Mouse (Mus musculus): ENCODE measurements around the gene Gm13290. TPM values are rescaled to one million over a fixed set of nuclear protein-coding genes. Genes with fewer than 3 reads are reported as not detected.
A peak's percentile ranks its signal among the peaks of the same experiment; 100 is the strongest.
"Not testable (repeated sequence)": the region's sequence is repeated elsewhere in the genome, so short reads cannot be mapped to it uniquely, and the experiment has no call there.

The Gm13290 gene
- total and polyA plus RNA-seq, 3 experiments, result not detected

- H3K36me3 ChIP-seq (ENCODE audit: control insufficient read depth, insufficient read depth, low read length); H3K4me3 ChIP-seq; H3K79me2 ChIP-seq (replicated peaks; ENCODE audit: control insufficient read depth, insufficient read depth, low read length); H3K27me3 ChIP-seq (ENCODE audit: control insufficient read depth, insufficient read depth, low read length); intact Hi-C loops (cut with DNase I); H3K27ac ChIP-seq; H3K4me1 ChIP-seq (ENCODE audit: control insufficient read depth, insufficient read depth, low read length): not testable (repeated sequence)
- WGBS, result 0% methylated on average over 17 of the region's 34 CpGs
- DNase-seq, result peak; percentile 54 to 55
- peak overlapping the region; percentile 59; the same call in 1 of the 2 replicates for H3K9ac ChIP-seq (ENCODE audit: low read depth, low read length)
- TF ChIP-seq CTCF (IDR thresholded peaks at IDR 0.05), result peak; percentile 34
These were observed 32.1 kb downstream of the Gm13290 start for GRCm38 (mm10) chr4:88805761-88806160.

- Histone ChIP-seq H3K27ac (no peak within 1 kb of the TSS), H3K9ac (ENCODE audit: low read depth, low read length) (no peak within 1 kb of the TSS), H3K4me3 (no peak within 1 kb of the TSS), H3K79me2 (replicated peaks; ENCODE audit: control insufficient read depth, insufficient read depth, low read length) (no peaks in the 10 kb centered on the region), H3K4me1 (ENCODE audit: control insufficient read depth, insufficient read depth, low read length) (no peaks in the 10 kb centered on the region), H3K36me3 (ENCODE audit: control insufficient read depth, insufficient read depth, low read length) (no peaks in the 10 kb centered on the region), H3K27me3 (ENCODE audit: control insufficient read depth, insufficient read depth, low read length) (no peaks in the 10 kb centered on the region)
- WGBS, result 43% methylated on average over 3 of the region's 3 CpGs
- no peak for DNase-seq
- intact Hi-C loops (cut with DNase I), result no loop called here
- TF ChIP-seq EP300 (IDR thresholded peaks at IDR 0.05; ENCODE audit: insufficient read depth, low read depth, low read length) (no peak), CTCF (IDR thresholded peaks at IDR 0.05) (no peak), POLR2A (IDR thresholded peaks at IDR 0.05; ENCODE audit: insufficient read depth, low read depth, low read length) (no peak)
These were observed 42.3 kb downstream of the Gm13290 start, which contains the start of gene Ifna7 for GRCm38 (mm10) chr4:88815928-88816327. Ifna7 (plus strand) TSS chr4:88816228.

- no peaks in the 10 kb centered on the region for H3K27me3 ChIP-seq (ENCODE audit: control insufficient read depth, insufficient read depth, low read length)
- 73% methylated on average over 1 of the region's 1 CpGs for WGBS
- DNase-seq, result no peak
- H3K4me1 ChIP-seq (ENCODE audit: control insufficient read depth, insufficient read depth, low read length), result no peaks in the 10 kb centered on the region
- intact Hi-C loops (cut with DNase I), result loop anchor here (5.0 kb wide), 1 partner anchor 137 kb away; the partner anchor contains the start of gene Ifna2
- no peak within 1 kb of the TSS for H3K9ac ChIP-seq (ENCODE audit: low read depth, low read length)
- no peak for TF ChIP-seq EP300 (IDR thresholded peaks at IDR 0.05; ENCODE audit: insufficient read depth, low read depth, low read length)
- no peak for TF ChIP-seq POLR2A (IDR thresholded peaks at IDR 0.05; ENCODE audit: insufficient read depth, low read depth, low read length)
- no peak for TF ChIP-seq CTCF (IDR thresholded peaks at IDR 0.05)
- H3K27ac ChIP-seq, result no peak within 1 kb of the TSS
- H3K36me3 ChIP-seq (ENCODE audit: control insufficient read depth, insufficient read depth, low read length), result no peaks in the 10 kb centered on the region
- no peaks in the 10 kb centered on the region for H3K79me2 ChIP-seq (replicated peaks; ENCODE audit: control insufficient read depth, insufficient read depth, low read length)
- H3K4me3 ChIP-seq, result no peak within 1 kb of the TSS
These were observed 46.0 kb downstream of the Gm13290 start, which contains the start of gene Ifna11 for GRCm38 (mm10) chr4:88819659-88820058. Ifna11 (plus strand) TSS chr4:88819959.

- intact Hi-C loops (cut with DNase I), result loop anchor here (5.0 kb wide), 1 partner anchor 141 kb away; the partner anchor contains the start of gene Ifna2
- H3K9ac ChIP-seq (ENCODE audit: low read depth, low read length), result no peak overlapping the region
- no peak overlapping the region for H3K27ac ChIP-seq
- TF ChIP-seq CTCF (IDR thresholded peaks at IDR 0.05) (peak; percentile 67), EP300 (IDR thresholded peaks at IDR 0.05; ENCODE audit: insufficient read depth, low read depth, low read length) (no peak), POLR2A (IDR thresholded peaks at IDR 0.05; ENCODE audit: insufficient read depth, low read depth, low read length) (no peak)
- H3K79me2 ChIP-seq (replicated peaks; ENCODE audit: control insufficient read depth, insufficient read depth, low read length), result no peaks in the 10 kb centered on the region
- no peaks in the 10 kb centered on the region for H3K4me1 ChIP-seq (ENCODE audit: control insufficient read depth, insufficient read depth, low read length)
- WGBS, result 20% methylated on average over 4 of the region's 4 CpGs
- DNase-seq, result no peak
- no peaks in the 10 kb centered on the region for H3K36me3 ChIP-seq (ENCODE audit: control insufficient read depth, insufficient read depth, low read length)
- H3K4me3 ChIP-seq, result no peak overlapping the region
- no peaks in the 10 kb centered on the region for H3K27me3 ChIP-seq (ENCODE audit: control insufficient read depth, insufficient read depth, low read length)
These were observed 49.4 kb downstream of the Gm13290 start for GRCm38 (mm10) chr4:88822995-88823394.

Other genes starting within 250 kb of the Gm13290 start
Only the 30 nearest of the 31 such genes appear.
- not detected for gene Ifna14, start 202.0 kb upstream of the Gm13290 start, total RNA-seq (2021)
- not detected in 2 replicates for gene Ifna14, start 202.0 kb upstream of the Gm13290 start, polyA plus RNA-seq (2012; rRNA removed)
- not detected for gene Ifna9, start 181.4 kb upstream of the Gm13290 start, total RNA-seq (2021)
- gene Ifna9, start 181.4 kb upstream of the Gm13290 start, polyA plus RNA-seq (2012; rRNA removed), result not detected in 2 replicates
- gene Ifna12, start 170.5 kb upstream of the Gm13290 start, total RNA-seq (2021), result not detected
- gene Ifna12, start 170.5 kb upstream of the Gm13290 start, polyA plus RNA-seq (2012; rRNA removed), result not detected in 2 replicates
- not detected for gene C87499, start 139.4 kb upstream of the Gm13290 start, total RNA-seq (2021)
- not detected in 2 replicates for gene C87499, start 139.4 kb upstream of the Gm13290 start, polyA plus RNA-seq (2012; rRNA removed)
- not detected for gene Ifna13, start 129.4 kb upstream of the Gm13290 start, total RNA-seq (2021)
- not detected in 2 replicates for gene Ifna13, start 129.4 kb upstream of the Gm13290 start, polyA plus RNA-seq (2012; rRNA removed)
- gene Ifna16, start 96.9 kb upstream of the Gm13290 start, total RNA-seq (2021), result not detected
- not detected in 2 replicates for gene Ifna16, start 96.9 kb upstream of the Gm13290 start, polyA plus RNA-seq (2012; rRNA removed)
- not detected for gene Ifna2, start 89.9 kb upstream of the Gm13290 start, total RNA-seq (2021)
- gene Ifna2, start 89.9 kb upstream of the Gm13290 start, polyA plus RNA-seq (2012; rRNA removed), result not detected in 2 replicates
- gene Ifnab, start 82.5 kb upstream of the Gm13290 start, total RNA-seq (2021), result not detected
- gene Ifnab, start 82.5 kb upstream of the Gm13290 start, polyA plus RNA-seq (2012; rRNA removed), result not detected in 2 replicates
- under 1 TPM in 1 of 2 experiments, not detected in 1; 0.36 TPM for gene Gm26566, start 52.0 kb upstream of the Gm13290 start, total RNA-seq (2021)
- gene Gm26566, start 52.0 kb upstream of the Gm13290 start, polyA plus RNA-seq (2012; rRNA removed), result 0.20 TPM in 1 of 2 replicates, not detected in the other
- gene Klhl9, start 51.4 kb upstream of the Gm13290 start, total RNA-seq (2021), result 10 to 100 TPM; 71.0 to 71.1 TPM
- 11.8 and 26.1 TPM in 2 replicates for gene Klhl9, start 51.4 kb upstream of the Gm13290 start, polyA plus RNA-seq (2012; rRNA removed)
- not detected for gene Gm13271, start 19.0 kb upstream of the Gm13290 start, total RNA-seq (2021)
- not detected in 2 replicates for gene Gm13271, start 19.0 kb upstream of the Gm13290 start, polyA plus RNA-seq (2012; rRNA removed)
- not detected for gene Gm13283, start 13.7 kb upstream of the Gm13290 start, total RNA-seq (2021)
- gene Gm13283, start 13.7 kb upstream of the Gm13290 start, polyA plus RNA-seq (2012; rRNA removed), result not detected in 2 replicates
- not detected for gene Gm13289, start 3.1 kb downstream of the Gm13290 start, total RNA-seq (2021)
- gene Gm13289, start 3.1 kb downstream of the Gm13290 start, polyA plus RNA-seq (2012; rRNA removed), result not detected in 2 replicates
- gene Gm13272, start 6.0 kb downstream of the Gm13290 start, total RNA-seq (2021), result not detected
- not detected in 2 replicates for gene Gm13272, start 6.0 kb downstream of the Gm13290 start, polyA plus RNA-seq (2012; rRNA removed)
- not detected for gene Ifnz, start 8.3 kb downstream of the Gm13290 start, total RNA-seq (2021)
- gene Ifnz, start 8.3 kb downstream of the Gm13290 start, polyA plus RNA-seq (2012; rRNA removed), result not detected in 2 replicates
- gene Gm13276, start 11.9 kb downstream of the Gm13290 start, total RNA-seq (2021), result not detected
- not detected in 2 replicates for gene Gm13276, start 11.9 kb downstream of the Gm13290 start, polyA plus RNA-seq (2012; rRNA removed)
- gene Gm13277, start 14.8 kb downstream of the Gm13290 start, total RNA-seq (2021), result not detected
- not detected in 2 replicates for gene Gm13277, start 14.8 kb downstream of the Gm13290 start, polyA plus RNA-seq (2012; rRNA removed)
- not detected for gene Gm13278, start 17.7 kb downstream of the Gm13290 start, total RNA-seq (2021)
- not detected in 2 replicates for gene Gm13278, start 17.7 kb downstream of the Gm13290 start, polyA plus RNA-seq (2012; rRNA removed)
- not detected for gene Gm13275, start 20.7 kb downstream of the Gm13290 start, total RNA-seq (2021)
- not detected in 2 replicates for gene Gm13275, start 20.7 kb downstream of the Gm13290 start, polyA plus RNA-seq (2012; rRNA removed)
- not detected for gene Gm13279, start 23.6 kb downstream of the Gm13290 start, total RNA-seq (2021)
- not detected in 2 replicates for gene Gm13279, start 23.6 kb downstream of the Gm13290 start, polyA plus RNA-seq (2012; rRNA removed)
- not detected for gene Gm13285, start 25.8 kb downstream of the Gm13290 start, total RNA-seq (2021)
- gene Gm13285, start 25.8 kb downstream of the Gm13290 start, polyA plus RNA-seq (2012; rRNA removed), result not detected in 2 replicates
- gene Gm13287, start 29.4 kb downstream of the Gm13290 start, total RNA-seq (2021), result not detected
- not detected in 2 replicates for gene Gm13287, start 29.4 kb downstream of the Gm13290 start, polyA plus RNA-seq (2012; rRNA removed)
- gene Gm13288, start 31.7 kb downstream of the Gm13290 start, total RNA-seq (2021), result not detected
- not detected in 2 replicates for gene Gm13288, start 31.7 kb downstream of the Gm13290 start, polyA plus RNA-seq (2012; rRNA removed)
- not detected for gene Ifna7, start 42.4 kb downstream of the Gm13290 start, total RNA-seq (2021)
- not detected in 2 replicates for gene Ifna7, start 42.4 kb downstream of the Gm13290 start, polyA plus RNA-seq (2012; rRNA removed)
- gene Ifna11, start 46.1 kb downstream of the Gm13290 start, total RNA-seq (2021), result not detected
- not detected in 2 replicates for gene Ifna11, start 46.1 kb downstream of the Gm13290 start, polyA plus RNA-seq (2012; rRNA removed)
- gene Ifna6, start 53.6 kb downstream of the Gm13290 start, total RNA-seq (2021), result not detected
- gene Ifna6, start 53.6 kb downstream of the Gm13290 start, polyA plus RNA-seq (2012; rRNA removed), result not detected in 2 replicates
- gene Ifna5, start 61.7 kb downstream of the Gm13290 start, total RNA-seq (2021), result not detected
- gene Ifna5, start 61.7 kb downstream of the Gm13290 start, polyA plus RNA-seq (2012; rRNA removed), result not detected in 2 replicates
- gene Ifna4, start 68.0 kb downstream of the Gm13290 start, total RNA-seq (2021), result not detected
- gene Ifna4, start 68.0 kb downstream of the Gm13290 start, polyA plus RNA-seq (2012; rRNA removed), result not detected in 2 replicates
- gene Ifna1, start 76.3 kb downstream of the Gm13290 start, total RNA-seq (2021), result not detected
- gene Ifna1, start 76.3 kb downstream of the Gm13290 start, polyA plus RNA-seq (2012; rRNA removed), result not detected in 2 replicates
- gene Ifne, start 106.4 kb downstream of the Gm13290 start, total RNA-seq (2021), result not detected
- gene Ifne, start 106.4 kb downstream of the Gm13290 start, polyA plus RNA-seq (2012; rRNA removed), result not detected in 2 replicates